Mouse (Mus musculus) forebrain, embryonic 11.5 days (tissue): ENCODE results near the gene Dzip1. TPM values are rescaled to one million over a fixed set of nuclear protein-coding genes. Genes with fewer than 3 reads are reported as not detected.

Experiments used
- ATAC-seq: fragments of 200-750 bp; cut with Nextera tagmentation; replicated peaks from 2 replicates; pipeline ENCODE4 v1.8.0; 2017; ENCODE audit warnings: moderate TSS enrichment; ENCODE audit not compliant: low FRiP score
- DNase-seq: peaks from one replicate; pipeline ENCODE4 v3.0.0-alpha.2; 2017; ENCODE audit warnings: low spot score
- H3K27ac ChIP-seq: fragments of 300-500 bp; sonication (generic); 2 replicates; pipeline ENCODE4 v1.5.1; 2014; ENCODE audit warnings: low read depth, low read length
- H3K27me3 ChIP-seq: fragments of 300-500 bp; sonication (generic); 2 replicates; pipeline ENCODE4 v1.6.1; 2014; ENCODE audit warnings: mild to moderate bottlenecking, low read length, mixed read lengths; ENCODE audit not compliant: control insufficient read depth, insufficient read depth
- H3K36me3 ChIP-seq: fragments of 300-500 bp; sonication (generic); 2 replicates; pipeline ENCODE4 v1.6.1; 2014; ENCODE audit warnings: mild to moderate bottlenecking, low read length, moderate library complexity, mixed read lengths; ENCODE audit not compliant: control insufficient read depth, insufficient read depth
- H3K4me1 ChIP-seq: fragments of 300-500 bp; sonication (generic); replicated peaks from 2 replicates; pipeline ENCODE4 v1.6.1; 2014; ENCODE audit warnings: low read length, mixed read lengths; ENCODE audit not compliant: control insufficient read depth, insufficient read depth
- H3K4me2 ChIP-seq: fragments of 300-500 bp; sonication (generic); 2 replicates; pipeline ENCODE4 v1.6.1; 2014; ENCODE audit warnings: low read depth, mild to moderate bottlenecking, low read length, moderate library complexity, mixed read lengths; ENCODE audit not compliant: severe bottlenecking
- H3K4me3 ChIP-seq: fragments of 300-500 bp; sonication (generic); 2 replicates; pipeline ENCODE4 v1.5.1; 2014; ENCODE audit warnings: low read depth, low read length
- H3K9ac ChIP-seq: fragments of 300-500 bp; sonication (generic); 2 replicates; pipeline ENCODE4 v1.6.1; 2014; ENCODE audit warnings: low read length
- H3K9me3 ChIP-seq: fragments of 300-500 bp; sonication (generic); 2 replicates; pipeline ENCODE4 v1.6.1; 2016; ENCODE audit warnings: low read length, mixed read lengths; ENCODE audit not compliant: control insufficient read depth
- WGBS: fragments of 180-500 bp; shearing (Covaris S2); extraction: QIAGEN DNeasy Blood & Tissue Kit; methylation state at CpG from one replicate; pipeline ENCODE4 v1.1.7; 2014; 5-methylcytosine and 5-hydroxymethylcytosine counted together
- polyA plus RNA-seq: library from polyadenylated mRNA; unstranded; fragments of >200 nt; fragmentation: Nextera tagmentation; extraction: Ambion mirVana; gene quantifications from 2 replicates; pipeline ENCODE4 v1.2.1, GENCODE M21; 2014

Dzip1 gene
- 27.5 and 28.5 TPM in 2 replicates for polyA plus RNA-seq

- H3K4me3 ChIP-seq: peak within 1 kb of the TSS; percentile 67
- ATAC-seq (peak; percentile 93), DNase-seq (peak; percentile 91)
- H3K4me2 ChIP-seq: peak within 1 kb of the TSS; percentile 90
- H3K36me3 ChIP-seq: no peaks in the 10 kb centered on the region
- under 1% methylated on average over 53 of the region's 55 CpGs for WGBS
- peaks cover 18% of the 10 kb centered on the region for H3K4me1 ChIP-seq
- H3K27ac ChIP-seq: peak within 1 kb of the TSS; percentile 84
- peak within 1 kb of the TSS; percentile 93 for H3K9ac ChIP-seq
- peaks cover 14% of the 10 kb centered on the region for H3K27me3 ChIP-seq
- no peaks in the 10 kb centered on the region for H3K9me3 ChIP-seq
These were observed at the start of gene Dzip1 for GRCm38 (mm10) chr14:118924673-118925615. Gene Dzip1 (minus strand): TSS chr14:118925460.

GRCm38 (mm10) chr14:118972268-118972667, 47.0 kb upstream of the Dzip1 start:
- Histone ChIP-seq H3K4me2 (no peak overlapping the region), H3K4me1 (no peaks in the 10 kb centered on the region), H3K27ac (no peak overlapping the region), H3K27me3 (no peaks in the 10 kb centered on the region), H3K4me3 (no peak overlapping the region), H3K36me3 (no peaks in the 10 kb centered on the region), H3K9me3 (no peaks in the 10 kb centered on the region), H3K9ac (no peak overlapping the region)
- 90% methylated on average over 6 of the region's 6 CpGs for whole genome bisulfite sequencing
- ATAC-seq: no peak
- no peak for DNase-seq

GRCm38 (mm10) chr14:118967646-118968045, 42.4 kb upstream of the Dzip1 start:
- Histone ChIP-seq H3K36me3 (no peaks in the 10 kb centered on the region; the same call in 1 of the 2 replicates), H3K27me3 (no peaks in the 10 kb centered on the region)
- WGBS: 89% methylated on average over 7 of the region's 7 CpGs

GRCm38 (mm10) chr14:118965356-118966000, 40.2 kb upstream of the Dzip1 start:
- ATAC-seq (no peak), DNase-seq (no peak)
- H3K4me2 ChIP-seq: no peak overlapping the region
- H3K4me3 ChIP-seq: no peak overlapping the region
- H3K4me1 ChIP-seq: no peaks in the 10 kb centered on the region
- no peak overlapping the region for H3K9ac ChIP-seq
- no peaks in the 10 kb centered on the region for H3K27me3 ChIP-seq
- no peaks in the 10 kb centered on the region; the same call in 1 of the 2 replicates for H3K36me3 ChIP-seq
- H3K27ac ChIP-seq: no peak overlapping the region
- WGBS: 87% methylated on average over 4 of the region's 4 CpGs
- H3K9me3 ChIP-seq: no peaks in the 10 kb centered on the region

More at GRCm38 (mm10) chr14:118967646-118968045, 42.4 kb upstream of the Dzip1 start:
- H3K4me3 ChIP-seq: no peak overlapping the region
- H3K4me1 ChIP-seq: no peaks in the 10 kb centered on the region
- no peak overlapping the region for H3K9ac ChIP-seq
- no peak for DNase-seq
- H3K27ac ChIP-seq: no peak overlapping the region
- H3K4me2 ChIP-seq: no peak overlapping the region
- H3K9me3 ChIP-seq: no peaks in the 10 kb centered on the region
- no peak for ATAC-seq

- DNase-seq (no peak), ATAC-seq (no peak)
- no peak overlapping the region for H3K27ac ChIP-seq
- H3K9ac ChIP-seq: no peak overlapping the region
- H3K4me1 ChIP-seq: no peaks in the 10 kb centered on the region
- H3K9me3 ChIP-seq: no peaks in the 10 kb centered on the region
- H3K4me3 ChIP-seq: no peak overlapping the region
- H3K4me2 ChIP-seq: no peak overlapping the region
- 96% methylated on average over 3 of the region's 3 CpGs for WGBS
- no peaks in the 10 kb centered on the region; the same call in 1 of the 2 replicates for H3K36me3 ChIP-seq
- no peaks in the 10 kb centered on the region for H3K27me3 ChIP-seq
These were observed 32.8 kb upstream of the Dzip1 start for GRCm38 (mm10) chr14:118958010-118958409.

- WGBS: 90% methylated on average over 9 of the region's 9 CpGs
- no peak for ATAC-seq
These were observed 26.8 kb upstream of the Dzip1 start for GRCm38 (mm10) chr14:118951912-118952583.

GRCm38 (mm10) chr14:118948841-118949240, 23.6 kb upstream of the Dzip1 start:
- Histone ChIP-seq H3K4me1 (no peaks in the 10 kb centered on the region), H3K27me3 (no peaks in the 10 kb centered on the region), H3K36me3 (no peaks in the 10 kb centered on the region; the same call in 1 of the 2 replicates), H3K4me3 (no peak overlapping the region), H3K27ac (no peak overlapping the region), H3K9ac (no peak overlapping the region), H3K4me2 (no peak overlapping the region), H3K9me3 (no peaks in the 10 kb centered on the region)
- 91% methylated on average over 1 of the region's 1 CpGs for WGBS
- ATAC-seq: no peak
- no peak for DNase-seq

More at GRCm38 (mm10) chr14:118951912-118952583, 26.8 kb upstream of the Dzip1 start:
- H3K27me3 ChIP-seq: no peaks in the 10 kb centered on the region
- no peaks in the 10 kb centered on the region; the same call in 1 of the 2 replicates for H3K36me3 ChIP-seq
- H3K27ac ChIP-seq: no peak overlapping the region
- DNase-seq: no peak
- H3K4me3 ChIP-seq: no peak overlapping the region
- H3K4me1 ChIP-seq: no peaks in the 10 kb centered on the region
- no peak overlapping the region for H3K4me2 ChIP-seq
- H3K9ac ChIP-seq: no peak overlapping the region
- H3K9me3 ChIP-seq: no peaks in the 10 kb centered on the region

- Histone ChIP-seq H3K4me3 (no peak overlapping the region), H3K4me1 (no peaks in the 10 kb centered on the region), H3K9me3 (no peaks in the 10 kb centered on the region), H3K27me3 (no peaks in the 10 kb centered on the region), H3K9ac (no peak overlapping the region), H3K27ac (no peak overlapping the region), H3K36me3 (no peaks in the 10 kb centered on the region), H3K4me2 (no peak overlapping the region)
- 85% methylated on average over 2 of the region's 2 CpGs for WGBS
- no peak for DNase-seq
- ATAC-seq: no peak
These were observed 19.4 kb upstream of the Dzip1 start for GRCm38 (mm10) chr14:118944702-118945101.
